Mouse (Mus musculus) liver, adult 2 months (tissue): Measurements from ENCODE around the gene Trank1. TPM values are rescaled to one million over a fixed set of nuclear protein-coding genes. Genes with fewer than 3 reads are reported as not detected.

Experiments
- DNase-seq: peaks from one replicate; pipeline ENCODE4 v3.0.0-alpha.2; 2011; ENCODE audit warnings: low read depth, low spot score; ENCODE audit errors: extremely low read depth
- H3K27ac ChIP-seq: fragments of 200-500 bp; replicated peaks from 2 replicates; pipeline ENCODE4 v1.5.1; 2012; ENCODE audit warnings: low read depth, mild to moderate bottlenecking, control low read depth, inconsistent platforms, low read length; ENCODE audit not compliant: insufficient read depth
- H3K27me3 ChIP-seq: fragments of 200-500 bp; 2 replicates; pipeline ENCODE4 v1.6.1; 2012; ENCODE audit warnings: mild to moderate bottlenecking, moderate library complexity, low read length, inconsistent platforms; ENCODE audit not compliant: control insufficient read depth, insufficient read depth
- H3K36me3 ChIP-seq: fragments of 200-500 bp; 2 replicates; pipeline ENCODE4 v1.6.1; 2012; ENCODE audit warnings: low read length, inconsistent platforms; ENCODE audit not compliant: control insufficient read depth, insufficient read depth
- H3K4me1 ChIP-seq: fragments of 200-500 bp; 2 replicates; pipeline ENCODE4 v1.6.1; 2011; ENCODE audit warnings: low read length; ENCODE audit not compliant: control insufficient read depth, insufficient read depth
- H3K4me3 ChIP-seq: fragments of 200-500 bp; 2 replicates; pipeline ENCODE4 v1.5.1; 2011; ENCODE audit warnings: low read depth, mild to moderate bottlenecking, control low read depth, low read length, moderate library complexity; ENCODE audit not compliant: insufficient read depth
- H3K79me2 ChIP-seq: fragments of 200-500 bp; 2 replicates; pipeline ENCODE4 v1.6.1; 2012; ENCODE audit warnings: inconsistent platforms, mild to moderate bottlenecking, low read length, moderate library complexity; ENCODE audit not compliant: control insufficient read depth, insufficient read depth
- H3K9ac ChIP-seq: fragments of 200-500 bp; 2 replicates; pipeline ENCODE4 v1.6.1; 2012; ENCODE audit warnings: low read depth, mild to moderate bottlenecking, control low read depth, inconsistent platforms, low read length
- CTCF ChIP-seq: fragments of 200-500 bp; IDR thresholded peaks from 2 replicates; pipeline ENCODE4 v1.5.1; 2011; ENCODE audit warnings: low read depth, low read length, control low read depth
- POLR2A ChIP-seq: fragments of 200-500 bp; IDR thresholded peaks from 2 replicates; pipeline ENCODE4 v1.6.1; 2011; ENCODE audit warnings: low read length, control low read depth; ENCODE audit not compliant: insufficient read depth; ENCODE audit errors: extremely low read depth
- WGBS: fragments of 180-500 bp; shearing (Covaris S2); methylation state at CpG from one replicate; pipeline ENCODE4 v1.1.7; 2018; 5-methylcytosine and 5-hydroxymethylcytosine counted together
- polyA plus RNA-seq: library from polyadenylated mRNA; depleted of rRNA; stranded (reverse); fragments of >200 nt; gene quantifications from 2 replicates; pipeline ENCODE4 v1.2.3, GENCODE M21; 2012
- total RNA-seq: library from RNA; depleted of rRNA; stranded (reverse); fragments of >200 nt; gene quantifications from 2 replicates; pipeline ENCODE4 v1.2.3, GENCODE M21; 2014

Trank1 gene
- total and polyA plus RNA-seq, 2 experiments = under 0.01 TPM; not detected in 1

GRCm38 (mm10) chr9:111425952-111426351 is 114.4 kb downstream of the Trank1 start:
- no peaks in the 10 kb centered on the region for H3K4me1 ChIP-seq
- H3K9ac ChIP-seq = no peak overlapping the region
- no peak for DNase-seq
- H3K36me3 ChIP-seq = no peaks in the 10 kb centered on the region
- H3K4me3 ChIP-seq = no peak overlapping the region
- no peak overlapping the region for H3K27ac ChIP-seq
- H3K27me3 ChIP-seq = no peaks in the 10 kb centered on the region
- TF ChIP-seq CTCF (no peak), POLR2A (no peak)
- WGBS = 85% methylated on average over 4 of the region's 4 CpGs
- H3K79me2 ChIP-seq = no peaks in the 10 kb centered on the region

- Histone ChIP-seq H3K79me2 (no peaks in the 10 kb centered on the region), H3K27me3 (no peaks in the 10 kb centered on the region), H3K27ac (no peak overlapping the region), H3K36me3 (no peaks in the 10 kb centered on the region), H3K4me3 (no peak overlapping the region), H3K9ac (no peak overlapping the region), H3K4me1 (no peaks in the 10 kb centered on the region)
- peak; percentile 61 for DNase-seq
- WGBS = 77% methylated on average over 9 of the region's 9 CpGs
- TF ChIP-seq CTCF = no peak; the same call in 1 of the 2 replicates
- TF ChIP-seq POLR2A = no peak
These were observed 116.5 kb downstream of the Trank1 start for GRCm38 (mm10) chr9:111427891-111428555.

GRCm38 (mm10) chr9:111428698-111429362 is 117.3 kb downstream of the Trank1 start:
- Histone ChIP-seq H3K79me2 (no peaks in the 10 kb centered on the region), H3K27ac (no peak overlapping the region), H3K9ac (no peak overlapping the region), H3K36me3 (no peaks in the 10 kb centered on the region), H3K4me1 (no peaks in the 10 kb centered on the region), H3K4me3 (no peak overlapping the region), H3K27me3 (no peaks in the 10 kb centered on the region)
- TF ChIP-seq CTCF (no peak), POLR2A (no peak)
- DNase-seq = no peak
- 75% methylated on average over 8 of the region's 8 CpGs for WGBS

GRCm38 (mm10) chr9:111429363-111429750 is 117.8 kb downstream of the Trank1 start:
- Histone ChIP-seq H3K9ac (no peak overlapping the region), H3K36me3 (no peaks in the 10 kb centered on the region), H3K27me3 (no peaks in the 10 kb centered on the region), H3K4me1 (no peaks in the 10 kb centered on the region), H3K79me2 (no peaks in the 10 kb centered on the region), H3K4me3 (no peak overlapping the region), H3K27ac (no peak overlapping the region)
- DNase-seq = no peak
- TF ChIP-seq POLR2A (no peak), CTCF (no peak)
- WGBS = 71% methylated on average over 2 of the region's 2 CpGs

- TF ChIP-seq POLR2A (no peak), CTCF (no peak)
- no peak overlapping the region for H3K27ac ChIP-seq
- H3K79me2 ChIP-seq = no peaks in the 10 kb centered on the region
- H3K27me3 ChIP-seq = no peaks in the 10 kb centered on the region
- H3K36me3 ChIP-seq = no peaks in the 10 kb centered on the region
- no peak overlapping the region for H3K9ac ChIP-seq
- 86% methylated on average over 2 of the region's 2 CpGs for WGBS
- H3K4me3 ChIP-seq = no peak overlapping the region
- DNase-seq = no peak
- H3K4me1 ChIP-seq = peaks cover 5% of the 10 kb centered on the region; the same call in 1 of the 2 replicates
These were observed 123.9 kb downstream of the Trank1 start for GRCm38 (mm10) chr9:111435429-111435828.
